Mouse (Mus musculus): Measurements from ENCODE around the gene Olfr324. TPM values are rescaled to one million over a fixed set of nuclear protein-coding genes. Genes with fewer than 3 reads are reported as not detected.

The Olfr324 gene
- polyA plus RNA-seq, 1 experiment from 2014 or later: not detected

- Histone ChIP-seq H3K4me1 (ENCODE audit: control insufficient read depth, insufficient read depth, low read length) (no peaks in the 10 kb centered on the region), H3K9ac (ENCODE audit: low read length) (no peak overlapping the region), H3K27ac (replicated peaks; ENCODE audit: low read depth, low read length) (no peak overlapping the region), H3K4me2 (ENCODE audit: low read depth, severe bottlenecking) (no peak overlapping the region), H3K9me3 (ENCODE audit: control insufficient read depth, low read length) (no peaks in the 10 kb centered on the region), H3K4me3 (ENCODE audit: low read depth, low read length) (no peak overlapping the region), H3K36me3 (ENCODE audit: control insufficient read depth, insufficient read depth, low read length) (no peaks in the 10 kb centered on the region), H3K27me3 (ENCODE audit: control insufficient read depth, insufficient read depth, low read length) (no peaks in the 10 kb centered on the region)
- DNase-seq (ENCODE audit: low spot score) (no peak), ATAC-seq (ENCODE audit: insufficient number of reproducible peaks, low FRiP score, low TSS enrichment, low read depth) (no peak)
- WGBS: 83% methylated on average over 13 of the region's 13 CpGs
Measured at GRCm38 (mm10) chr11:58597837-58598236, 2.9 kb downstream of the Olfr324 start.

DNA sequence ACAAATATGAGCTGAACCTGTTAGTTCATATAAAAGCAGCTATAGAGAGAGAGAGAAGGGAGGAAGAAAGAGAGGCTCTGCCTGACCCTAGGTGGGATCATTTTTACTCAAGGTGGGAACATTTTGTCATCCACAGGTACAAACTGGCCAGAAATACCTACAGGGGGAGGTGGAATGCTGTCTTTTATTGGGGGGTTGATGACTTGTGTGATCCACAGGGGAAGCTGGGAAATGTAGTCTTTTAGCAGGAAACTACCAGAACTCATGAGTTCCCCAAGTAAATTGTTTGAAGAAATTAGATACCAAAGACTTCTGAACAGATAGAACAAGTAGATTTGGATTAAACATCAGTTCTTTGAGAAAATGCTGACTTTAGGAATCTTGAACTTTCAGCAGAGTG, 7.1 kb downstream of the Olfr324 start:
- H3K4me2 ChIP-seq (ENCODE audit: low read depth, severe bottlenecking): no peak overlapping the region
- no peaks in the 10 kb centered on the region for H3K9me3 ChIP-seq (ENCODE audit: control insufficient read depth, low read length)
- H3K27me3 ChIP-seq (ENCODE audit: control insufficient read depth, insufficient read depth, low read length): no peaks in the 10 kb centered on the region
- H3K4me1 ChIP-seq (ENCODE audit: control insufficient read depth, insufficient read depth, low read length): no peaks in the 10 kb centered on the region
- H3K27ac ChIP-seq (replicated peaks; ENCODE audit: low read depth, low read length): no peak overlapping the region
- ATAC-seq (ENCODE audit: insufficient number of reproducible peaks, low FRiP score, low TSS enrichment, low read depth): no peak
- no peak overlapping the region for H3K4me3 ChIP-seq (ENCODE audit: low read depth, low read length)
- H3K9ac ChIP-seq (ENCODE audit: low read length): no peak overlapping the region
- H3K36me3 ChIP-seq (ENCODE audit: control insufficient read depth, insufficient read depth, low read length): no peaks in the 10 kb centered on the region
- no peak for DNase-seq (ENCODE audit: low spot score)

DNA sequence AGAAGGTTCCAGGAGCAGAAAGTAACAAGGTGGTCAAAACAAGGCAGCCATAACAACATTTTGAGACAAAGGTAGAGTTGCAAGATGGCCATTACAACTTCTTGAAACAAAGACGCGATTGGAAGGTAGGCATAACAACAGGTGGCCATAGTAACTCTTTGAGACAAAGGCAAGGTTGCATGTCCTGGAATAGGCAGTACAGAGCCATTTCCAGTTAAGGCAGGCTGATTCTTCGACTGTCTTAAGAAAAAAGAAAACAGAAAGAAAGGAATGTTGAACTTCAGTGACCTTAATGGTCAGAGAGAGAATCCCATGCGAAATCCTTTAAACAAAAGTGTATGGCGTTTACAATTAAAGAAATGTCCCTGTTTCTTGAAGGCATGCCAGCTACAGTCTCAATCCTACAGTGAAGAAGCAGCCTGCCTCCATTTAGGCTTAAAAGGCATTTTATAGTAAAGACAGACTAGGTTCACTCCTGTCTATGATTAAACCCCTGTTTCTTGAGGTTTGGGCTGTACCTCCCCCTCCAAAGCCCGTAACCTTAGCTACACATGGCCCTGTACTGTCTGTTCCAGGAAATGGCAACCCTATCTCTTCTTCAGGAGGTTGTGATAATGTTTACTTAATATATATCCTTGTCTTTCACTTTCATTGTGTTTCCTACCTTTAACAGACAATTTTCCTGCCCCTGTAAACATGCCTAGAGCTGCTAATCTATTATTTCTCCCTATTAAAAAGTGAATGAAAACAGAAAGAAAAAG, 8.1 kb downstream of the Olfr324 start:
- no peaks in the 10 kb centered on the region for H3K9me3 ChIP-seq (ENCODE audit: control insufficient read depth, low read length)
- H3K4me3 ChIP-seq (ENCODE audit: low read depth, low read length): no peak overlapping the region
- H3K4me2 ChIP-seq (ENCODE audit: low read depth, severe bottlenecking): no peak overlapping the region
- H3K9ac ChIP-seq (ENCODE audit: low read length): no peak overlapping the region
- WGBS: 90% methylated on average over 6 of the region's 6 CpGs
- H3K4me1 ChIP-seq (ENCODE audit: control insufficient read depth, insufficient read depth, low read length): no peaks in the 10 kb centered on the region
- H3K36me3 ChIP-seq (ENCODE audit: control insufficient read depth, insufficient read depth, low read length): no peaks in the 10 kb centered on the region
- no peak for ATAC-seq (ENCODE audit: insufficient number of reproducible peaks, low FRiP score, low TSS enrichment, low read depth)
- H3K27me3 ChIP-seq (ENCODE audit: control insufficient read depth, insufficient read depth, low read length): no peaks in the 10 kb centered on the region
- H3K27ac ChIP-seq (replicated peaks; ENCODE audit: low read depth, low read length): no peak overlapping the region
- no peak for DNase-seq (ENCODE audit: low spot score)

DNA sequence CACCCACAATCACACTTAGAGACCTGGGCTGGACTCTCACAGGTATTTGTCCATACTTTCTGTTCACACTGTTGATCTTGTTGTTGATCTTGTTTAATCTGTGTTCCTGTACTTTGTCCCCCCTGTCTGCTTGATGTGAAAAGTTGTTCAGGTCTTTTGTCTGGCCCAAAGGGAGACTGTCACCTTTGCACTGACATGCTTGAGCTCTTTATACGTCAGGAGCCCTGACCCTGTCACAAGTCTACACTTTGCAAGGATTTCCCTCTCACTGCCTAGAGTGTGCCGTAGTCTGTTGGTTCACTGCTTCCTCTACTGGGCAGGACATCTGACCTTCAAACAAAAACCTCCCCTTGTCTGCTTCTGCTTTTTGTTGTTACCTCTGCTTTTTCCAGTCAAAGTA, 9.8 kb downstream of the Olfr324 start:
- Histone ChIP-seq H3K27ac (replicated peaks; ENCODE audit: low read depth, low read length) (no peak overlapping the region), H3K4me1 (ENCODE audit: control insufficient read depth, insufficient read depth, low read length) (no peaks in the 10 kb centered on the region), H3K27me3 (ENCODE audit: control insufficient read depth, insufficient read depth, low read length) (no peaks in the 10 kb centered on the region), H3K36me3 (ENCODE audit: control insufficient read depth, insufficient read depth, low read length) (no peaks in the 10 kb centered on the region), H3K9ac (ENCODE audit: low read length) (no peak overlapping the region), H3K9me3 (ENCODE audit: control insufficient read depth, low read length) (no peaks in the 10 kb centered on the region), H3K4me2 (ENCODE audit: low read depth, severe bottlenecking) (no peak overlapping the region), H3K4me3 (ENCODE audit: low read depth, low read length) (no peak overlapping the region)
- ATAC-seq (ENCODE audit: insufficient number of reproducible peaks, low FRiP score, low TSS enrichment, low read depth): no peak
- WGBS: 80% methylated on average over 2 of the region's 2 CpGs
- no peak for DNase-seq (ENCODE audit: low spot score)

GRCm38 (mm10) chr11:58605228-58605627, 10.3 kb downstream of the Olfr324 start:
- H3K9ac ChIP-seq (ENCODE audit: low read length): no peak overlapping the region
- H3K27me3 ChIP-seq (ENCODE audit: control insufficient read depth, insufficient read depth, low read length): no peaks in the 10 kb centered on the region
- no peaks in the 10 kb centered on the region for H3K4me1 ChIP-seq (ENCODE audit: control insufficient read depth, insufficient read depth, low read length)
- no peaks in the 10 kb centered on the region for H3K36me3 ChIP-seq (ENCODE audit: control insufficient read depth, insufficient read depth, low read length)
- ATAC-seq (ENCODE audit: insufficient number of reproducible peaks, low FRiP score, low TSS enrichment, low read depth): no peak
- WGBS: 81% methylated on average over 3 of the region's 3 CpGs
- no peak for DNase-seq (ENCODE audit: low spot score)
- H3K9me3 ChIP-seq (ENCODE audit: control insufficient read depth, low read length): no peaks in the 10 kb centered on the region
- no peak overlapping the region for H3K4me3 ChIP-seq (ENCODE audit: low read depth, low read length)
- no peak overlapping the region for H3K4me2 ChIP-seq (ENCODE audit: low read depth, severe bottlenecking)
- H3K27ac ChIP-seq (replicated peaks; ENCODE audit: low read depth, low read length): no peak overlapping the region

DNA sequence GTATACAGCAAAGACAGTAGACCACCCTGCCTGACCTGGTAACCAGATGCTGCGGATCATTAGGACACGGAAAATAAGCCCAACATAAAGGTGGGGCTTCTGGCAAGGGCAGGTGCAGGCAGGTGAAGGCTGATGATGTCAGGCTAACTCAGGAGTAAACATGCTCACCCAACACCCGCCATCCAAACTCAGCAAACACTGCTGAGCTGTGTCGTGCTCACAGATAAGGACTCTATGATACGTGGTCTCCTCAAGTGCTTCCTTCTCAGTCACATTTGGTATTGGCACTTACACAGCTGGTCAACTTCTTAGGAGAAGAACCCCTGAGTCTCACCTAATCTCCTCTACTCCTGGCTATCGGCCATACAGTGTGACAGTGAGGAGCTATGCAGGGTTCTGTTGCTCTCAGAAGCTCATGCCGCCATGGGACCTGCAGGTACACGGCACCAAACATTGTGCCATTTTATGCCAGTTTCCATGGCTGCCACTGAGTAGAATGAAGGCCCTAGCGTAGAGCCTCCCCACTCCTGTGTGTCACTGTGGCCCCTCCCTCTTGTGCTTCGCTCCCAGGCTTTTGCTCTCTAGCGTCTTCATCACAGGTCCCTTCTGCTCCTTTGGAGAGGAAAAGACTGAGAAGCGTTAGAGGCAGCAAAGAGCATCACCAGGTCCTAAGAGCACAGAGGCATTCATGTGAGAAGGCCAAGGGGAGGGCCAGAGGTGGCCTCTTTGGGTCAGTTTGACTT, 11.4 kb downstream of the Olfr324 start:
- H3K9me3 ChIP-seq (ENCODE audit: control insufficient read depth, low read length): no peaks in the 10 kb centered on the region
- no peak overlapping the region for H3K4me2 ChIP-seq (ENCODE audit: low read depth, severe bottlenecking)
- no peak overlapping the region for H3K4me3 ChIP-seq (ENCODE audit: low read depth, low read length)
- H3K27ac ChIP-seq (replicated peaks; ENCODE audit: low read depth, low read length): no peak overlapping the region
- no peaks in the 10 kb centered on the region for H3K27me3 ChIP-seq (ENCODE audit: control insufficient read depth, insufficient read depth, low read length)
- no peaks in the 10 kb centered on the region for H3K36me3 ChIP-seq (ENCODE audit: control insufficient read depth, insufficient read depth, low read length)
- DNase-seq (ENCODE audit: low spot score): no peak
- H3K9ac ChIP-seq (ENCODE audit: low read length): no peak overlapping the region
- no peaks in the 10 kb centered on the region for H3K4me1 ChIP-seq (ENCODE audit: control insufficient read depth, insufficient read depth, low read length)
- 85% methylated on average over 12 of the region's 12 CpGs for WGBS
- ATAC-seq (ENCODE audit: insufficient number of reproducible peaks, low FRiP score, low TSS enrichment, low read depth): no peak

- DNase-seq (ENCODE audit: low spot score) (no peak), ATAC-seq (ENCODE audit: insufficient number of reproducible peaks, low FRiP score, low TSS enrichment, low read depth) (no peak)
- Histone ChIP-seq H3K4me3 (ENCODE audit: low read depth, low read length) (no peak overlapping the region), H3K27ac (replicated peaks; ENCODE audit: low read depth, low read length) (no peak overlapping the region), H3K4me1 (ENCODE audit: control insufficient read depth, insufficient read depth, low read length) (no peaks in the 10 kb centered on the region), H3K36me3 (ENCODE audit: control insufficient read depth, insufficient read depth, low read length) (no peaks in the 10 kb centered on the region), H3K9me3 (ENCODE audit: control insufficient read depth, low read length) (no peaks in the 10 kb centered on the region), H3K4me2 (ENCODE audit: low read depth, severe bottlenecking) (no peak overlapping the region), H3K27me3 (ENCODE audit: control insufficient read depth, insufficient read depth, low read length) (no peaks in the 10 kb centered on the region), H3K9ac (ENCODE audit: low read length) (no peak overlapping the region)
- 85% methylated on average over 6 of the region's 6 CpGs for WGBS
Measured at GRCm38 (mm10) chr11:58607030-58607429, 12.1 kb downstream of the Olfr324 start.

DNA sequence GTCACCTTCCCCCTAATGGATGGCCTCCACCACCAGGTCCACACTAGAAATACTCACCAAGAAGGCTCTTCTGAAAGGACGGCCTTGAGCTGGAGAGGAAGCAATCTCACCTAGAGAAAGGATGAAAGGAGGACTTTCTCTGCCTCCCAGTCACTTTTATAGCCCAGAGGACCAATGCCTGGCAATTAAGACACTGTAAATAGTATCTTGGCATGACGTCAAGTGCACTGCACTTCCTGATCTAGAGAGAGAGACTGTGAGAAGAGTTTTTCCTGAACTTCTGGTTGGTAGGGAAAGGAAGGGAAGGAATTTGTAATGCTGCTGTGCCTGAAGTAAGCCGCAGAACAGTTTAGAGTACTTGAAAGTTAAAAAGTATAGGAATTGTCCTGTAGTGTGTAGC, 18.4 kb downstream of the Olfr324 start:
- H3K4me2 ChIP-seq (ENCODE audit: low read depth, severe bottlenecking): no peak overlapping the region
- H3K4me3 ChIP-seq (ENCODE audit: low read depth, low read length): no peak overlapping the region
- no peaks in the 10 kb centered on the region for H3K9me3 ChIP-seq (ENCODE audit: control insufficient read depth, low read length)
- no peak overlapping the region for H3K27ac ChIP-seq (replicated peaks; ENCODE audit: low read depth, low read length)
- ATAC-seq (ENCODE audit: insufficient number of reproducible peaks, low FRiP score, low TSS enrichment, low read depth) (no peak), DNase-seq (ENCODE audit: low spot score) (no peak)
- H3K9ac ChIP-seq (ENCODE audit: low read length): no peak overlapping the region
- 64% methylated on average over 3 of the region's 3 CpGs for WGBS
- H3K27me3 ChIP-seq (ENCODE audit: control insufficient read depth, insufficient read depth, low read length): no peaks in the 10 kb centered on the region
- H3K36me3 ChIP-seq (ENCODE audit: control insufficient read depth, insufficient read depth, low read length): no peaks in the 10 kb centered on the region
- H3K4me1 ChIP-seq (ENCODE audit: control insufficient read depth, insufficient read depth, low read length): no peaks in the 10 kb centered on the region
